Mouse (Mus musculus) G1E (cell line): ENCODE results near the gene Megf6. TPM values are rescaled to one million over a fixed set of nuclear protein-coding genes. Genes with fewer than 3 reads are reported as not detected.
A peak's percentile ranks its signal among the peaks of the same experiment; 100 is the strongest.

Experiments
- ATAC-seq: 2 replicates; pipeline ENCODE4 v1.8.0; 2016; ENCODE audit warnings: mild to moderate bottlenecking; ENCODE audit not compliant: insufficient number of reproducible peaks, poor library complexity, low FRiP score, severe bottlenecking; ENCODE audit errors: extremely low read depth
- DNase-seq: peaks from one replicate; pipeline ENCODE4 v3.0.0; 2012; ENCODE audit warnings: low spot score
- H3K27me3 ChIP-seq: 2 replicates; pipeline ENCODE4 v1.6.1; 2012; ENCODE audit warnings: mild to moderate bottlenecking, low read length, inconsistent platforms; ENCODE audit not compliant: insufficient read depth
- H3K36me3 ChIP-seq: replicated peaks from 2 replicates; pipeline ENCODE3; 2012; ENCODE audit warnings: mild to moderate bottlenecking, inconsistent platforms
- H3K4me1 ChIP-seq: 2 replicates; pipeline ENCODE4 v1.6.1; 2012; ENCODE audit warnings: low read depth, low read length, inconsistent platforms, mixed read lengths; ENCODE audit not compliant: insufficient read depth
- H3K4me3 ChIP-seq: 2 replicates; pipeline ENCODE4 v1.5.1; 2012; ENCODE audit warnings: low read depth, mild to moderate bottlenecking, inconsistent platforms, low read length, moderate library complexity, mixed read lengths
- H3K9me3 ChIP-seq: replicated peaks from 2 replicates; pipeline ENCODE4 v1.6.1; 2012; ENCODE audit warnings: inconsistent platforms
- CTCF ChIP-seq: IDR thresholded peaks from 2 replicates; pipeline ENCODE4 v1.5.1; 2012; ENCODE audit warnings: low read depth, low read length, inconsistent platforms, mixed read lengths
- GATA1 ChIP-seq: IDR thresholded peaks from 2 replicates; pipeline ENCODE4 v1.6.1; 2012; ENCODE audit warnings: borderline replicate concordance, low read length, inconsistent platforms, mixed read lengths
- GATA2 ChIP-seq: IDR thresholded peaks from 2 replicates; pipeline ENCODE4 v1.6.1; 2012; ENCODE audit warnings: low read depth, low read length, inconsistent platforms, borderline replicate concordance
- POLR2AphosphoS5 ChIP-seq: IDR thresholded peaks from 2 replicates; pipeline ENCODE4 v1.6.1; 2012; ENCODE audit warnings: low read depth, low read length, inconsistent platforms; ENCODE audit not compliant: insufficient replicate concordance
- TAL1 ChIP-seq: conservative IDR thresholded peaks from 2 replicates; pipeline ENCODE4 v1.6.1; 2012; ENCODE audit warnings: low read depth, low read length, inconsistent platforms, mixed read lengths
- polyA plus RNA-seq: library from polyadenylated mRNA; stranded (reverse); fragments of >175 nt; gene quantifications from 2 replicates; pipeline ENCODE4 v1.2.3, GENCODE M21; 2012
- total RNA-seq, 2 experiments: library from RNA; stranded (forward) in 1 of 2; stranded (reverse) in 1 of 2; fragments of 200-1000 nt in 1 of 2; fragments of >200 nt in 1 of 2; fragmentation: Nextera tagmentation in 1 of 2; gene quantifications; 2 replicates each; pipeline ENCODE4 v1.2.3; 2014 to 2017

Gene Megf6
- total and polyA plus RNA-seq, 3 experiments, result 0.01 to 0.05 TPM; not detected in 1

- peaks cover 92% of the 10 kb centered on the region for H3K9me3 ChIP-seq
- no peak for TF ChIP-seq POLR2AphosphoS5
- no peak for TF ChIP-seq CTCF
- no peak for TF ChIP-seq GATA1
- TF ChIP-seq GATA2, result no peak
- TF ChIP-seq TAL1, result no peak
- ATAC-seq (no peak), DNase-seq (no peak)
- no peaks in the 10 kb centered on the region for H3K36me3 ChIP-seq
- no peak overlapping the region for H3K4me3 ChIP-seq
- H3K4me1 ChIP-seq, result no peaks in the 10 kb centered on the region
- no peaks in the 10 kb centered on the region; the same call in 1 of the 2 replicates for H3K27me3 ChIP-seq
Observed at GRCm38 (mm10) chr4:154236001-154236400, 65.5 kb downstream of the Megf6 start.

GRCm38 (mm10) chr4:154236893-154237292 is 66.4 kb downstream of the Megf6 start:
- Histone ChIP-seq H3K4me3 (no peak overlapping the region), H3K9me3 (peaks cover 92% of the 10 kb centered on the region), H3K36me3 (no peaks in the 10 kb centered on the region), H3K27me3 (no peaks in the 10 kb centered on the region; the same call in 1 of the 2 replicates), H3K4me1 (no peaks in the 10 kb centered on the region)
- no peak for ATAC-seq
- DNase-seq, result no peak
- TF ChIP-seq CTCF (no peak), GATA2 (no peak), GATA1 (no peak), TAL1 (no peak), POLR2AphosphoS5 (no peak)

GRCm38 (mm10) chr4:154237306-154237705 is 66.8 kb downstream of the Megf6 start:
- no peaks in the 10 kb centered on the region for H3K36me3 ChIP-seq
- DNase-seq (no peak), ATAC-seq (no peak)
- no peak for TF ChIP-seq GATA2
- no peak for TF ChIP-seq CTCF
- no peak for TF ChIP-seq GATA1
- no peak for TF ChIP-seq POLR2AphosphoS5
- TF ChIP-seq TAL1, result no peak
- H3K4me3 ChIP-seq, result peak overlapping the region; percentile 7; the same call in 1 of the 2 replicates
- H3K9me3 ChIP-seq, result peaks cover 92% of the 10 kb centered on the region
- no peaks in the 10 kb centered on the region for H3K4me1 ChIP-seq
- H3K27me3 ChIP-seq, result no peaks in the 10 kb centered on the region; the same call in 1 of the 2 replicates

- DNase-seq (no peak), ATAC-seq (no peak)
- no peaks in the 10 kb centered on the region for H3K4me1 ChIP-seq
- H3K4me3 ChIP-seq, result no peak overlapping the region
- H3K36me3 ChIP-seq, result no peaks in the 10 kb centered on the region
- H3K9me3 ChIP-seq, result peaks cover 90% of the 10 kb centered on the region
- H3K27me3 ChIP-seq, result no peaks in the 10 kb centered on the region; the same call in 1 of the 2 replicates
- no peak for TF ChIP-seq CTCF
- no peak for TF ChIP-seq GATA1
- no peak for TF ChIP-seq POLR2AphosphoS5
- TF ChIP-seq TAL1, result no peak
- TF ChIP-seq GATA2, result no peak
Observed at GRCm38 (mm10) chr4:154239199-154239598, 68.7 kb downstream of the Megf6 start.

GRCm38 (mm10) chr4:154240608-154241007 is 70.1 kb downstream of the Megf6 start:
- H3K4me3 ChIP-seq, result no peak overlapping the region
- no peak for DNase-seq
- peaks cover 96% of the 10 kb centered on the region for H3K9me3 ChIP-seq
- no peak for ATAC-seq
- no peaks in the 10 kb centered on the region for H3K36me3 ChIP-seq
- TF ChIP-seq GATA2 (no peak), POLR2AphosphoS5 (no peak), CTCF (no peak), TAL1 (no peak), GATA1 (no peak)
- H3K27me3 ChIP-seq, result no peaks in the 10 kb centered on the region; the same call in 1 of the 2 replicates
- no peaks in the 10 kb centered on the region for H3K4me1 ChIP-seq

- DNase-seq (no peak), ATAC-seq (no peak)
- Histone ChIP-seq H3K4me3 (no peak overlapping the region), H3K9me3 (peaks cover 95% of the 10 kb centered on the region), H3K27me3 (no peaks in the 10 kb centered on the region), H3K4me1 (no peaks in the 10 kb centered on the region), H3K36me3 (no peaks in the 10 kb centered on the region)
- no peak for TF ChIP-seq CTCF
- no peak for TF ChIP-seq POLR2AphosphoS5
- TF ChIP-seq GATA2, result no peak
- TF ChIP-seq GATA1, result no peak
- TF ChIP-seq TAL1, result no peak
Observed at GRCm38 (mm10) chr4:154245342-154245741, 74.8 kb downstream of the Megf6 start.
